Mouse (Mus musculus): ENCODE data around the gene Rarb. TPM values are rescaled to one million over a fixed set of nuclear protein-coding genes. Genes with fewer than 3 reads are reported as not detected.

The Rarb gene
- polyA plus RNA-seq, 1 experiment from 2014 or later, result not detected

DNA sequence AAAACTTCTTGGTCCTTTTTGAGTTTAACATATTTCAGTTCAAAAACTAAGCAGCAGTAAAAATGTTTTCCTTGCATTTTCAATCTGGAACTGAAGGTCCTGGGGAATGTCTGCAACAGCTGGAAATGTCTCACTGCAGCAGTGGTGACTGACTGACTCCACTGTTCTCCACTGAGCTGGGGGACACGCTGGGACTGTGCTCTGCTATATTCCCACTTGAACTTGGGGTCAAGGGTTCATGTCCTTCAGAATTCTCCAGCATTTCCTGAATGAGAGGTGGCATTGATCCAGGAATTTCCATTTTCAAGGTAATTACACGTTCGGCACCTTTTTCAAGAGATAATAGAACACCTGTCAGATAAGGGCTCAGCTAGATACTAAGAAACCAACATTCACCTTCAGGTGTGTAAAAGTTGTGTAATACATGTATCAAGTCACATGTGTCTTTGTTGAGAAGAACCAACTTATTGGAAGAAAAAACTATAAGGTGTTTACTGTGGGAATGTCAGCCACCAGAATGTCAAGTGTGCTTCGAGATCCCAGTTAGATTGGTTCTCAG is 386.9 kb downstream of the Rarb start:
- WGBS (ENCODE audit: missing documents), result 94% methylated on average over 4 of the region's 4 CpGs
- H3K27ac ChIP-seq, result no peak overlapping the region
- peaks cover 7% of the 10 kb centered on the region; the same call in 1 of the 2 replicates for H3K36me3 ChIP-seq (ENCODE audit: inconsistent target)
- no peaks in the 10 kb centered on the region for H3K79me2 ChIP-seq (ENCODE audit: inconsistent target)
- no peak overlapping the region for H3K4me3 ChIP-seq (ENCODE audit: inconsistent target)

DNA sequence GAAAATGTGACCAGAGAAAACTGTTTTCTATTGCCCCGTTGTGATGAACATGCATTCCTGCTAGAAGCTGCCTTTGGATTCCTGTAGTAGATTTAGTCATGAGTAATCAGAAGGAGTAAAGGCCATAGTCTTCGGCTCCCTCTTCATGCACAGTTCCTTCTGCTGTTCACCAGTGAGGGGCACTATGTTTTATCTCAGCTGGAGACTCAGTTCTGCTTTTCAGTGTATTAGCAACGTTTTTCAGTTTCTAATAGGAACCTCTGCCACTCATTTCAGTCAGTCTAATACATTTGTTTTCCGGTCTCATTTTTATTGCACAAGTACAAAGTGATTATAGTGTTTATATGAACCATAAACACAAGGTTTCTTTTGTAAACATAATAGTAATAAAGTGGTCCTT is 391.4 kb downstream of the Rarb start:
- Histone ChIP-seq H3K36me3 (ENCODE audit: inconsistent target) (peaks cover 16% of the 10 kb centered on the region; the same call in 1 of the 2 replicates), H3K79me2 (ENCODE audit: inconsistent target) (no peaks in the 10 kb centered on the region), H3K4me3 (ENCODE audit: inconsistent target) (no peak overlapping the region), H3K27ac (no peak overlapping the region)
- 35% methylated on average over 4 of the region's 4 CpGs for WGBS (ENCODE audit: missing documents)

DNA sequence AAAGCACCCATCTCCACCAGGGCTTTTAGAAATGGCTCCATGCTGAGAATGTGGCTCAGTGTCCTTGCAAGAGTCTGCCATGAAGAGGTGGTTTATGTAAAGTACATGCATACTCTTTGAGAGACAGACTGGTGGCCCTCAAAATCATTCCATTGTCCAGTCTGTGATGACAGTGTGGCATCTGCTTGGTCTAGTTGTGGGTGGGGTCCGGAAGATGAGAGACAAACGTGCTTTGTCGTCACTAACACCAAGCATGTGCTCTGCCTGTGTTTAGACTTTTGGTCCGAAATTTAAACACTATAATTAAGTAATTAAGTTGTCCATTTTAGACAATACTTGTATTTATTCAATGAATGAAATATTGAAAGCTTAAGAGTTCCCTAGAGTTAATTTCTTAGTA is 404.8 kb downstream of the Rarb start:
- peaks cover 45% of the 10 kb centered on the region for H3K36me3 ChIP-seq (ENCODE audit: inconsistent target)
- no peaks in the 10 kb centered on the region for H3K79me2 ChIP-seq (ENCODE audit: inconsistent target)
- 92% methylated on average over 3 of the region's 4 CpGs for WGBS (ENCODE audit: missing documents)
- H3K4me3 ChIP-seq (ENCODE audit: inconsistent target), result no peak overlapping the region
- H3K27ac ChIP-seq, result no peak overlapping the region

DNA sequence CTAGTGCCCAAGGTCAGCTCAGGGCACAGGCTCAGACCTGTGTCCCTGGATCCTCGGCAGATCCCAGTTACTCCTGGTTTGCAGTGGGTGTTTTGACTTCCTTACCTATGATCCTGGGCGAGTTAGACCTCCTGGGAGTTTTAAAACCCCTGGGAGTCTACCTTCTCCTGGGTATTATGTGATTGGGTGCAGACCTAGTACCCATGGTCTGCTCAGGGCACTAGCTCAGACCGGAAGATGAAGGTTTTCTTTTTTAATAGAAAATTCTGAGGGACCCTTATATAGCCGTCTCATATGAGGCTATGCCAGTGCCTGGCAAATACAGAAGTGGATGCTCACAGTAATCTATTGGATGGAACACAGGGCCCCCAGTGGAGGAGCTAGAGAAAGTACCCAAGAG is 413.8 kb downstream of the Rarb start:
- peaks cover 18% of the 10 kb centered on the region for H3K36me3 ChIP-seq (ENCODE audit: inconsistent target)
- no peaks in the 10 kb centered on the region for H3K79me2 ChIP-seq (ENCODE audit: inconsistent target)
- 100% methylated on average over 4 of the region's 4 CpGs for WGBS (ENCODE audit: missing documents)
- H3K4me3 ChIP-seq (ENCODE audit: inconsistent target), result no peak overlapping the region
- H3K27ac ChIP-seq, result no peak overlapping the region

DNA sequence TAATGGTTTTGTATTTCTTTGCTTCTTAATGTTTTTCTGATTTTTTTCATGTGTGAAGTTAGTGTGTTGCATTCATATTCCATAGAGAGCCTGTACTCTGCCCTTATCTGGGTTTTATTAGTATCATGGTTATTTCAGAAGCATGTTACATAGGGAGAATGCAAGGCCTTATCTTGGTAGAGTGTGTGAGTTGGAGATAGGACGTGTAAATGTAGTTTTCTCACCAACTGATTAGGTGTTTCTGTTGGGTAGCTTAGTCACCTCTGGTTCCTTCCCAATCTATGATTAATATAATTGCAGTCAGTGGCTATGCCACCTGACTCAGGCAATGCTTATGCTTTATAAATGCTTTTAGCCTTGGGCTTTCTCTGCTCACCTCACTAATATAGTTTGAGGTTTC is 434.2 kb downstream of the Rarb start:
- H3K4me3 ChIP-seq (ENCODE audit: inconsistent target), result no peak overlapping the region
- H3K27ac ChIP-seq, result no peak overlapping the region
- peaks cover 40% of the 10 kb centered on the region for H3K79me2 ChIP-seq (ENCODE audit: inconsistent target)
- peaks cover 3% of the 10 kb centered on the region; the same call in 1 of the 2 replicates for H3K36me3 ChIP-seq (ENCODE audit: inconsistent target)
- WGBS (ENCODE audit: missing documents), result 90% methylated on average over 1 of the region's 1 CpGs
